Mouse (Mus musculus) kidney, postnatal 0 days (tissue): ENCODE measurements at regions not wholly inside any gene's neighbourhood (a gene's known extent, or its start where the extent isn't known, plus 50 kb on each side); places are given as distances from the start of the nearest gene placed in this dataset.

Experiments used
- ATAC-seq: fragments of 200-750 bp; cut with Nextera tagmentation; replicated peaks from 2 replicates; pipeline ENCODE4 v1.8.0; 2017; ENCODE audit warnings: low read depth, moderate number of reproducible peaks, moderate TSS enrichment, moderate library complexity; ENCODE audit not compliant: low FRiP score
- DNase-seq: peaks from one replicate; pipeline ENCODE4 v3.0.0-alpha.2; 2016; ENCODE audit warnings: low spot score
- H3K27ac ChIP-seq: fragments of 300-500 bp; sonication (generic); 2 replicates; pipeline ENCODE4 v1.5.1; 2014; ENCODE audit warnings: mild to moderate bottlenecking
- H3K27me3 ChIP-seq: fragments of 300-500 bp; sonication (generic); 2 replicates; pipeline ENCODE4 v1.6.1; 2014; ENCODE audit warnings: low read length, mixed read lengths; ENCODE audit not compliant: insufficient read depth
- H3K36me3 ChIP-seq: fragments of 300-500 bp; sonication (generic); 2 replicates; pipeline ENCODE4 v1.6.1; 2014; ENCODE audit warnings: low read length, mixed read lengths; ENCODE audit not compliant: insufficient read depth
- H3K4me1 ChIP-seq: fragments of 300-500 bp; sonication (generic); replicated peaks from 2 replicates; pipeline ENCODE4 v1.6.1; 2014; ENCODE audit warnings: antibody characterized with exemption, low read length, mixed read lengths; ENCODE audit not compliant: insufficient read depth
- H3K4me2 ChIP-seq: fragments of 300-500 bp; sonication (generic); 2 replicates; pipeline ENCODE4 v1.6.1; 2014; ENCODE audit warnings: mild to moderate bottlenecking, low read length, moderate library complexity, mixed read lengths
- H3K4me3 ChIP-seq: fragments of 300-500 bp; sonication (generic); replicated peaks from 2 replicates; pipeline ENCODE4 v1.5.1; 2014; ENCODE audit warnings: low read depth, low read length
- H3K9ac ChIP-seq: fragments of 300-500 bp; sonication (generic); 2 replicates; pipeline ENCODE4 v1.6.1; 2014; ENCODE audit warnings: low read depth, low read length
- H3K9me3 ChIP-seq: fragments of 300-500 bp; sonication (generic); replicated peaks from 2 replicates; pipeline ENCODE4 v1.6.1; 2016; ENCODE audit warnings: low read length, inconsistent platforms, mixed read lengths
- CTCF ChIP-seq: IDR thresholded peaks from 2 replicates; pipeline ENCODE4 v1.5.1; 2016; ENCODE audit warnings: antibody characterized with exemption, low read depth, mild to moderate bottlenecking, moderate library complexity
- WGBS: fragments of 180-500 bp; shearing (Covaris S2); extraction: QIAGEN DNeasy Blood & Tissue Kit; methylation state at CpG from one replicate; pipeline ENCODE4 v1.1.7; 2014; 5-methylcytosine and 5-hydroxymethylcytosine counted together

- WGBS = 85% methylated on average over 7 of the region's 7 CpGs
- Histone ChIP-seq H3K27ac (no peak overlapping the region), H3K9ac (no peak overlapping the region), H3K4me3 (no peak overlapping the region), H3K36me3 (no peaks in the 10 kb centered on the region), H3K27me3 (no peaks in the 10 kb centered on the region), H3K4me2 (no peak overlapping the region), H3K9me3 (no peaks in the 10 kb centered on the region), H3K4me1 (no peaks in the 10 kb centered on the region)
- DNase-seq = no peak
- ATAC-seq = no peak
- no peak for TF ChIP-seq CTCF
Measured at GRCm38 (mm10) chr13:6306989-6307917, 240.7 kb upstream of the Pitrm1 start.

DNA sequence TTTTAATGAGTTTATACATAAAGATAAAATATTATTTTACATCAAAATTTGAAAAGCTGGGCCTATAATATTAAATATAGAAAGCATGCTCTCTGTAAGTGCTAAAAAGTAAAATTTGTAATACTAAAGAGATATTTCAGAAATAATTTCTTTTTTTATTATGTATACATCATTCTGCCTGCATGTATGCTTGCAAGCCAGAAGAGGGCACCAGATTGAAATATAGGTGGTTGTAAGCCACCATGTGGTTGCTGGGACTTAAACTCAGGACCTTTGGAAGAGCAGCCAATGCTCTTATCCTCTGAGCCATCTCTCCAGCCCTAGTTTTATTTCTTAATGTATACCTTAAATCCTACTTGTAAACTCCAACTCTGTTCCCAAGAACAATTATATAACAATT lies 231.7 kb upstream of the Pitrm1 start:
- DNase-seq = no peak
- H3K9me3 ChIP-seq = no peaks in the 10 kb centered on the region
- H3K4me2 ChIP-seq = no peak overlapping the region
- no peak for ATAC-seq
- no peaks in the 10 kb centered on the region for H3K27me3 ChIP-seq
- peak; percentile 26; the same call in 1 of the 2 replicates for TF ChIP-seq CTCF
- H3K4me3 ChIP-seq = no peak overlapping the region
- H3K4me1 ChIP-seq = no peaks in the 10 kb centered on the region
- H3K36me3 ChIP-seq = no peaks in the 10 kb centered on the region
- H3K27ac ChIP-seq = no peak overlapping the region
- no peak overlapping the region for H3K9ac ChIP-seq

GRCm38 (mm10) chr13:6323948-6324347 lies 224.0 kb upstream of the Pitrm1 start:
- WGBS = 77% methylated on average over 2 of the region's 2 CpGs
- no peak overlapping the region for H3K4me3 ChIP-seq
- no peak for TF ChIP-seq CTCF
- no peak for ATAC-seq
- H3K4me2 ChIP-seq = no peak overlapping the region
- no peak overlapping the region for H3K27ac ChIP-seq
- no peaks in the 10 kb centered on the region for H3K4me1 ChIP-seq
- H3K27me3 ChIP-seq = no peaks in the 10 kb centered on the region
- H3K9me3 ChIP-seq = no peaks in the 10 kb centered on the region
- no peak overlapping the region for H3K9ac ChIP-seq
- no peaks in the 10 kb centered on the region for H3K36me3 ChIP-seq
- DNase-seq = no peak

DNA sequence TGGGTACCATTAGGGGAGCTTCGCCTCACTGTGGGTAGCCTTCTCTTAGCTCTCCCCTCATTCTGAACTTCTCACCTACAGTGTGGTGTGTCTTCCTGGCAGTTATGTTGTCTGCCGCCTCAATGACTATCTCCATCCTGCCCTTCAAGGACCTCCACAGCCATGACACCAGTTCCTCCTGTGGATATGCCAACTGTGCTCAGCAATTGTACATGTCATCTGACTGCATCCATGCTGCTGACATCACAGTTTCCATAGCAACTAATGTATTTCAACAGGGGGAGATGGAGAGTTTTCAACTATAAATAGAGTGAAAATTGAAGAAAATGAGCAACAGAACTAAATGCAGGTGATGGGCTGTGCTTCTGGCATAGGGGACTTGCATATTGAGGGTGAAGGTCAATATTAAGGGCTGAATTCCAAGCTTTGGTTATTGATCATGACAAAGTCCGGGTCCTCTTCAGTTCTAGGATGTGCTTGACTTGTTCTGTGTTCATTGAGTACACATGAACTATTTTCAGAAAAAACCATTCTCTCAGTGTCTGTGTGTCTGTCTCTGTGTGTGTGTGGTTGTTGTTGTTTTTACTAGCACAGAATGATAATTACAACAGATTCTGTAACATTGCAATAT lies 217.5 kb upstream of the Pitrm1 start:
- H3K4me1 ChIP-seq = no peaks in the 10 kb centered on the region
- no peak overlapping the region for H3K4me2 ChIP-seq
- WGBS = 92% methylated on average over 3 of the region's 3 CpGs
- H3K27me3 ChIP-seq = no peaks in the 10 kb centered on the region
- H3K4me3 ChIP-seq = no peak overlapping the region
- no peak for TF ChIP-seq CTCF
- H3K9me3 ChIP-seq = no peaks in the 10 kb centered on the region
- no peaks in the 10 kb centered on the region for H3K36me3 ChIP-seq
- DNase-seq = no peak
- no peak overlapping the region for H3K9ac ChIP-seq
- no peak for ATAC-seq
- no peak overlapping the region for H3K27ac ChIP-seq

- H3K4me3 ChIP-seq = no peak overlapping the region
- no peak overlapping the region for H3K9ac ChIP-seq
- no peaks in the 10 kb centered on the region for H3K9me3 ChIP-seq
- no peaks in the 10 kb centered on the region for H3K27me3 ChIP-seq
- H3K36me3 ChIP-seq = no peaks in the 10 kb centered on the region
- no peak for TF ChIP-seq CTCF
- H3K4me1 ChIP-seq = no peaks in the 10 kb centered on the region
- no peak overlapping the region for H3K4me2 ChIP-seq
- H3K27ac ChIP-seq = no peak overlapping the region
- WGBS = 74% methylated on average over 7 of the region's 7 CpGs
- DNase-seq (no peak), ATAC-seq (no peak)
Measured at GRCm38 (mm10) chr13:6340157-6340556, 207.8 kb upstream of the Pitrm1 start.

- Histone ChIP-seq H3K9ac (no peak overlapping the region), H3K9me3 (no peaks in the 10 kb centered on the region), H3K36me3 (no peaks in the 10 kb centered on the region), H3K4me1 (no peaks in the 10 kb centered on the region), H3K4me3 (no peak overlapping the region), H3K27ac (no peak overlapping the region), H3K4me2 (no peak overlapping the region), H3K27me3 (no peaks in the 10 kb centered on the region)
- ATAC-seq = no peak
- WGBS = 72% methylated on average over 3 of the region's 3 CpGs
- no peak for TF ChIP-seq CTCF
- DNase-seq = no peak
Measured at GRCm38 (mm10) chr13:6341102-6341737, 206.7 kb upstream of the Pitrm1 start.
